Mouse (Mus musculus) CH12F3 (cell line): Measurements from ENCODE around the gene Pip4k2b.

Experiments
- in situ Hi-C: fragments of 300-500 bp; cut with MboI; formaldehyde crosslinking; loops from 2 replicates; pipeline ENCODE4 v1.14.3; 2020; ENCODE audit warnings: low sequenced_read_pairs

Pip4k2b gene

DNA sequence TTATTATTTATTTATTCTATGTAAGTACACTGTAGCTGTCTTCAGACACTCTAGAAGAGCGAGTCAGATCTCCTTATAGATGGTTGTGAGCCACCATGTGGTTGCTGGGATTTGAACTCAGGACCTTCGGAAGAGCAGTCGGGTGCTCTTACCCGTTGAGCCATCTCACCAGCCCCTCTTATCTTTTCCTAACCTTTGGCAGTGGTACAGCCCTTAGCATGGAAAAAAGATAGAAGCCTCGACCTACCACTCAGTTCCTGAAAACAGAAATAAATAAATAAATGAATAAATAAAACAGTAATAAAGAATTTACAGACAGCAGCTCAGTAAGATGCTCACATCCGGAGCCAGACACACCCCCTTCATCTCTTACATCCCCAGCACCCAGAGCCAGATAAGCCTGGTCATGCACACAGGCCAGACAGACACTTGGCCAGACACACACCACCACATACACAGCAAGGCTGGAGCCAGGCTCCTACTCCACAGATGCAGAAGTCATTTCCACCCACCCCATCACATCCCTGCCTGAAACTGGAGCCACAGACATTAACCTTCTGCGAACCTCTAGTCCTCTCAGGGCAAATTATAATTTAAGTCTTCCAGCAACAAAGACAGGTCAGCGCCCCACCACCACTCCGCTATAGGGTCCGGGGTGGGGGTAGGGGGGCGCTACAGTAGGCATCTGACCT is 47.2 kb downstream of the Pip4k2b start:
- in situ Hi-C loops = loop anchor here (10.0 kb wide), 2 partner anchors 53 to 213 kb away; no protein-coding TSS in a partner anchor

GRCm38 (mm10) chr11:97696669-97697068 is 47.8 kb downstream of the Pip4k2b start:
- in situ Hi-C loops = loop anchor here (10.0 kb wide), 2 partner anchors 52 to 212 kb away; no protein-coding TSS in a partner anchor

DNA sequence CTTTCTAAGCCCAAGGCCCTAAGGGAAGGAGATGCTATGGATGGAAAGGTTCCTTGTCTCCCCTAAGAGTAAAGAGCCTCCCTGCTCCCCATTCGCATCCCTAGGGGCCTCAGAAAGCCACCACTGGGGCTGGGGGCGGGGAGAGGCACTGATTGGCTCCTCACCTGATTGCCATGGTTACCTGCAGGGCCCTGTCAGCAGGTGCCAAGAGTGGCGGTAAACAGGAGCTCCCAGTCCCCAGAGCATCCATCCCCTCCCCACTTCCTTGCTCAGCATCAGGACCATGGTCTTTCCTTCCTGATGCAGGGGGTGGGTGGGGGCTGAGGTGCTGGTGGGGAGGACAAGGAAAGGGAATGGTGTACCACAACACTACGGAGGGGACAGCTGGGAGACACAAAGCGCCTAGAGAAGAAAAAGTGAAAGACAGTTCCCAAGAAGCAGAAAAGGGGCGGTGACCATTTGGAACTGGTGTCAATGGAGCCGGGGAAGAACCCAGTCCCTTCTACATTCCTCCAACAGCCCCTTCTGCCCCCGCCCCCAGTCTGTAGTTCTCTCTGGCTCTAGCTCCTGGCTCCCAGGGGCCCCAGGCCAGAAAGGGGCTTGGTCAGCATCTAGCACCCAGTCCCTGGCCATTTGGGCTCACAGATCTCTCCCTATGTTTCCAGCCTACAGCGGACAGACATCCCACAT is 48.6 kb downstream of the Pip4k2b start:
- in situ Hi-C loops = loop anchor here (10.0 kb wide), 2 partner anchors 51 to 211 kb away; no protein-coding TSS in a partner anchor

DNA sequence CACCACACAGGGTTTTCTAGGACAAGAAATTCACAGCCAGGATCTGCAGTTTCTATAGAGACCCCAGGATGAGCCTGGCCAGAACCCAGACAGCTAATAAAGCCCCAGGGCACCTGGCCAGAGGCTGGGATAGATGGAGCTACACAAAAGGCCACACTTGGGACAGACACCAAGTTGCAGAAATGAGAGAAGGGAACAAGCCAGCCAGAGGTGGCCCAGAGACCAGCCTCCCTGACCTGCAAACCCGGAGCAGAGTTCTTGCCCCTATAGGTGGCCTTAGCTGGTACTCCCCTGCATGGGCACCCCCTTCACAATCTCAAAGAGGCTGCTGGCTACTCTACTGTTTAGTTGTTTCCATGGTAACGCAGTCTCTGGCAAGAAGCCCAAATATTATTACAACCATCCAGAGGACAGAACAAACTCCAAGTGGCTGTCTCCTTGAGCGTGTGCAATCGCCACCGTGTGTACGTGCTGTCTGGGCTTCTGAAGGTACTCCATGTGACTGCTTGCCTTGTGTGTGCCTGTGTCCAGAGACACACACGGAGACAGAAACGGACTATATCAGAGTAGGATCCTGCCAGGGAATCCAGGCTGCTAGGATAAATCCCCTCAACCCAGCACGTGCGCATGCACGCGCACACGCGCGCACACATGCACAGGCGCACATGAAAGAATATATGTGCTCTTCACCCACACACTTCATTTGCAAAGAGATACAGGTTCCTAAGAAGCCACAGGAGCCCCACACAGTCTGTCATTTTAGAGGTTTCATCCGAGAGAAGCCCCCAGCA is 49.4 kb downstream of the Pip4k2b start:
- in situ Hi-C loops = loop anchor here (10.0 kb wide), 2 partner anchors 50 to 210 kb away; no protein-coding TSS in a partner anchor

DNA sequence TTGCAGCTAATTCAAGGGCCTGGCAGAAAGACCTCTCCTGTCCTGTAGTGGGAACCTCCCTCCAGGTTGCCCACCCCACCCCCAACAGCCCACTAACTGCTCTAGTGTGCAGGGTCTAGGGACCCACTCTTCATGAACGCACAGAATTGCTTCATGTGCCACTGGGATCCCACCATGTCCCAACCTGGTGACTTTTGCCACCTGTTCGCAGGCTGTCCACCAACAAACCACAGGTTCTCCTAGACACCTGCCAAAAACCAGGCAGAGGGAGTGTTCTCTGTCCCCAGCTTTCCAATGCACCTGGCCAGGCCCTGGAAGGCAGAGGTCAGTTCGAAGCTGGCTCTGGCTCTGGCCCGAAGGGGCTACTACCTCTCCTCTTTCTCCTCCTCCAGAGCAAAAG is 50.1 kb downstream of the Pip4k2b start:
- in situ Hi-C loops = loop anchor here (10.0 kb wide), 2 partner anchors 50 to 210 kb away; no protein-coding TSS in a partner anchor

GRCm38 (mm10) chr11:97689861-97690260 is 54.6 kb downstream of the Pip4k2b start:
- in situ Hi-C loops = loop anchor here (10.0 kb wide), 2 partner anchors 45 to 205 kb away; no protein-coding TSS in a partner anchor

GRCm38 (mm10) chr11:97687061-97687460 is 57.4 kb downstream of the Pip4k2b start:
- in situ Hi-C loops = no loop called here

GRCm38 (mm10) chr11:97686322-97686908 is 58.1 kb downstream of the Pip4k2b start:
- in situ Hi-C loops = no loop called here

GRCm38 (mm10) chr11:97685613-97686321 is 58.7 kb downstream of the Pip4k2b start, which contains the start of gene Cisd3:
Gene Cisd3, plus strand, starts transcription at chr11:97685826.
- in situ Hi-C loops = no loop called here

DNA sequence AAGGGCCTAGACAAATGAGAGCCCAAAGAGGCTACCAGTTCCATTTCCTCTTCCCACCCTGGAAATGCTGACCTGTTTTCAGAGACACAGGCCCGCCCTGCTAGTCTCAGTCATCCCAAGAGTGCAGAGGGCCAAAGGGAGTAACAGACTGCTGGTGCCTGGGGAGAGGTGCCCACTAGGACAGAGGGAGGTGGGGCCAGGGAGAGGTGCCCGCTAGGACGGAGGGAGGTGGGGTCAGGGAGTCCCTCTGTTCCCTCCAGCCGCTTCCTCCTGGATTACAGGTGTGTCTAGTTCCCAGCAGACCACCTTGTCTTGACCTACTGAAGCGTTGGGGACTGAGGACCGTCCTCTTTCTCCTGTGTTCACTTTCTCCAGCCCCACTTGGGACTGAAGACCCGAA is 59.7 kb downstream of the Pip4k2b start:
- in situ Hi-C loops = no loop called here

- in situ Hi-C loops = no loop called here
Measured at GRCm38 (mm10) chr11:97684063-97684680, 60.3 kb downstream of the Pip4k2b start.

GRCm38 (mm10) chr11:97682504-97683055 is 61.9 kb downstream of the Pip4k2b start:
- in situ Hi-C loops = no loop called here

GRCm38 (mm10) chr11:97680430-97680829 is 64.1 kb downstream of the Pip4k2b start:
- in situ Hi-C loops = no loop called here

- in situ Hi-C loops = no loop called here
Measured at GRCm38 (mm10) chr11:97678301-97678700, 66.2 kb downstream of the Pip4k2b start.

DNA sequence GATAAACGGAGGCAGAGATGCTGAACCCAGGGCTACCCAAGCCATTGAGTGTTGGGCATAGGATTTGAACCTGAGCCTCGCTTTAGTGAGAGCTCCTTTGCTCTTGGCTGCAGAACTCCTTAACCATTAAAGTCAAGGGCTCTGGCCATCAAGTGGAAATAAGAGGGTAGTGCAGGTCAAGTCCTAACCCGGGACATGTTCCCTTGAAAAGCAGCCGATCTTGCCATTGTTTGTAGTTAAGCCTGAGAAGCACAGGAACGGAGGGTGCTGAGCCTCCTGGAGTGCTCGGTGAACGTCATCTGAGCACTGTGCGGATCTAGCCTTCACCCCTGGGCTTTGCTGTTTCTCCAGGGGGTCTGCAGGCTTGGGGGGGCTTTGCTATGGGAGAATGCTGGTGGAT is 66.7 kb downstream of the Pip4k2b start:
- in situ Hi-C loops = no loop called here

DNA sequence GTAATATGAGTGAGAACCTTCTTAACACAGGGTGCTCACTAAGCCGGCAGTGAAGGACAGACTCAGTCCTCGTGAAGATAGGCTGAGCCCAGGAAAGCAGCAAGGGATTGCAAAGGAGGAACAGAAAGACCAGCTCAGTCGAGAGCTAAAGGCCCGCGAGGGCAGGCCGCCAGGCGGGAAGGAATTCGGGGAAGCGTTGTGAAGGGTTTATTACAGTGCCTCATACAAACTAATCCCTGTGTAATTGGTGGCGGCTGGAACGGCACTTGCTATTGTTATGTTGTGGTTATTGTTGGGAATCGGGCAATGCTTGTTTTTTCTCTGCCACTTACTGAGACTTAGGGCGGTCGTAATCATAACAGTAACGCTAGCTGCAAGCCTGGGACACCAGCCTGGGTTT is 67.1 kb downstream of the Pip4k2b start:
- in situ Hi-C loops = no loop called here

DNA sequence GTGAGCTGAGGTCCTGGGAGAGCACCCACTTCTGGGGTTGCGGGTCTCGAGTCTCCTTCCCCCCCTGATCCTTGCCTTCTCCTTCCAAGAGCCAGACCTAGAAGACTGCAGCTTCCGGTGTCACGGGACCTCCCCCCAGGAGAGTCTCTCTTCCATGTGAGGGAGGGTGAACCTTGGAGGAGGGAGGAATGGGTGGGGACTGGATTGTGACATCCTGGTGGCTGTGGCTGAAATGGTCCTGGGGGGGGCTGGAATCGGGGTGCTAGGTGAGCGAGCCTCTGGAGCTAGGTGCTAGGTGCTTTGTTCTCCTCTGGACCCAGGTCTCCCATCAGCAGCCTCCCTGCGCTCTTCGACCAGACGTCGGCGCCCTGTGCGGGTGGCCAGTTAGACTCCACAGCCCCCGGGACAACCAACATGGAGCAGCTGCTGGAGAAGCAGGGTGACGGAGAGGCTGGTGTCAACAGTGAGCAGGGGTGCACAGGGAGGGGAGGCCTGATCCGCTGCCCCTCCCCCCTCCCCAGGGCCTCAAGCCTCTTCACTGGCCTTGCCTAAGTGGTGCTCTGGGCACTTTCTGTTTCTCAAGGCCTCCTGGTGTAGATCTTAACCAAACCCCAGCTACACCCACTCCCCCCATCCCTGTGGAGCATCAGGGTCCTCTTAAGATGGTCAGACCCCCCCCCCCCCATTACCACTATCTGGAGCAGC is 68.3 kb downstream of the Pip4k2b start:
- in situ Hi-C loops = no loop called here

- in situ Hi-C loops = no loop called here
Measured at GRCm38 (mm10) chr11:97673148-97673547, 71.4 kb downstream of the Pip4k2b start.

GRCm38 (mm10) chr11:97671177-97671527 is 73.4 kb downstream of the Pip4k2b start:
- in situ Hi-C loops = no loop called here
